Mouse (Mus musculus): ENCODE data around the gene Jazf1. TPM values are rescaled to one million over a fixed set of nuclear protein-coding genes. Genes with fewer than 3 reads are reported as not detected.

The Jazf1 gene
- polyA plus RNA-seq, 1 experiment from 2014 or later: 56.4 TPM

DNA sequence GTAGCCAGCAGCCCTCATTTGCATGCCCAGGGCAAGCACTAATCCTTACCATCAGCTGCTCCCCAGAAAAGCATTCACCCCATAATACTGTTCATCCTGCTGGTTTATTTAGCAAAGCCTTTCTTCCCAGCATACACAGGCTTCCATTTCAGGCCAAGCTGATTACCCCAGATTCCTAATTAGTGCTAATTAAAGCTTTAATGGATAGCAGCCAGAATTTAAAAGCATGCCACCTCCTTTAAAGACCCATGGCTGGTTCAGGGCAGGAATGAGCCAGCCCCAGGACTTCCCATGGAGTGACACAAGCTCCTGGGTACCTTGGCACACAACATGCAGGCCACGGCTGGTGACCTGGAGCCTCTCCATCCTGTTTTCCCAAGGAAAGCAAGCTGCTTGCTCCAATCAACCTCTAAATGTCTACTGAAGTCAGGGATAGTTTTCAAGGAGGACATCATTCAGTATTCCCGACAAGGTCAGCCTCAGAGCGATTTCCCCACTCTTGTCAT is 243.4 kb downstream of the Jazf1 start:
- WGBS: 72% methylated on average over 3 of the region's 3 CpGs
- Histone ChIP-seq H3K27me3 (replicated peaks; ENCODE audit: control insufficient read depth, insufficient read depth, low read length) (no peaks in the 10 kb centered on the region), H3K4me2 (ENCODE audit: low read length) (no peak overlapping the region), H3K9me3 (ENCODE audit: control insufficient read depth, low read length) (no peaks in the 10 kb centered on the region), H3K9ac (ENCODE audit: low read depth, low read length) (no peak overlapping the region), H3K36me3 (ENCODE audit: control insufficient read depth, insufficient read depth, low read length) (no peaks in the 10 kb centered on the region), H3K4me3 (ENCODE audit: low read length) (no peak overlapping the region), H3K4me1 (ENCODE audit: control insufficient read depth, insufficient read depth, low read depth, low read length) (peaks cover 5% of the 10 kb centered on the region), H3K27ac (ENCODE audit: low read depth, low read length) (peak overlapping the region; percentile 5; the same call in 1 of the 2 replicates)
- peak; percentile 84 for ATAC-seq

GRCm38 (mm10) chr6:52823064-52823463 is 245.4 kb downstream of the Jazf1 start:
- no peak overlapping the region for H3K4me2 ChIP-seq (ENCODE audit: low read length)
- H3K9ac ChIP-seq (ENCODE audit: low read depth, low read length): no peak overlapping the region
- no peak for ATAC-seq
- no peak overlapping the region for H3K4me3 ChIP-seq (ENCODE audit: low read length)
- no peaks in the 10 kb centered on the region for H3K36me3 ChIP-seq (ENCODE audit: control insufficient read depth, insufficient read depth, low read length)
- peaks cover 5% of the 10 kb centered on the region for H3K4me1 ChIP-seq (ENCODE audit: control insufficient read depth, insufficient read depth, low read depth, low read length)
- no peak overlapping the region for H3K27ac ChIP-seq (ENCODE audit: low read depth, low read length)
- no peaks in the 10 kb centered on the region for H3K9me3 ChIP-seq (ENCODE audit: control insufficient read depth, low read length)
- WGBS: 50% methylated on average over 7 of the region's 7 CpGs
- no peaks in the 10 kb centered on the region for H3K27me3 ChIP-seq (replicated peaks; ENCODE audit: control insufficient read depth, insufficient read depth, low read length)

GRCm38 (mm10) chr6:52822625-52823024 is 245.8 kb downstream of the Jazf1 start:
- 87% methylated on average over 2 of the region's 2 CpGs for WGBS
- H3K9ac ChIP-seq (ENCODE audit: low read depth, low read length): no peak overlapping the region
- H3K4me3 ChIP-seq (ENCODE audit: low read length): no peak overlapping the region

GRCm38 (mm10) chr6:52819353-52819752 is 249.1 kb downstream of the Jazf1 start:
- no peaks in the 10 kb centered on the region for H3K27me3 ChIP-seq (replicated peaks; ENCODE audit: control insufficient read depth, insufficient read depth, low read length)
- WGBS: 78% methylated on average over 8 of the region's 8 CpGs
- no peak overlapping the region for H3K27ac ChIP-seq (ENCODE audit: low read depth, low read length)
- H3K9ac ChIP-seq (ENCODE audit: low read depth, low read length): no peak overlapping the region
- H3K4me3 ChIP-seq (ENCODE audit: low read length): no peak overlapping the region
- H3K4me1 ChIP-seq (ENCODE audit: control insufficient read depth, insufficient read depth, low read depth, low read length): no peaks in the 10 kb centered on the region
- no peaks in the 10 kb centered on the region for H3K36me3 ChIP-seq (ENCODE audit: control insufficient read depth, insufficient read depth, low read length)
- no peak overlapping the region for H3K4me2 ChIP-seq (ENCODE audit: low read length)
- no peak for ATAC-seq
- H3K9me3 ChIP-seq (ENCODE audit: control insufficient read depth, low read length): no peaks in the 10 kb centered on the region

More at GRCm38 (mm10) chr6:52822625-52823024, 245.8 kb downstream of the Jazf1 start:
- no peak overlapping the region for H3K27ac ChIP-seq (ENCODE audit: low read depth, low read length)
- H3K27me3 ChIP-seq (replicated peaks; ENCODE audit: control insufficient read depth, insufficient read depth, low read length): no peaks in the 10 kb centered on the region
- H3K4me2 ChIP-seq (ENCODE audit: low read length): no peak overlapping the region
- no peak for ATAC-seq
- H3K4me1 ChIP-seq (ENCODE audit: control insufficient read depth, insufficient read depth, low read depth, low read length): peaks cover 5% of the 10 kb centered on the region
- no peaks in the 10 kb centered on the region for H3K9me3 ChIP-seq (ENCODE audit: control insufficient read depth, low read length)
- no peaks in the 10 kb centered on the region for H3K36me3 ChIP-seq (ENCODE audit: control insufficient read depth, insufficient read depth, low read length)

- WGBS: 85% methylated on average over 4 of the region's 4 CpGs
- H3K27ac ChIP-seq (ENCODE audit: low read depth, low read length): no peak overlapping the region
- no peaks in the 10 kb centered on the region for H3K27me3 ChIP-seq (replicated peaks; ENCODE audit: control insufficient read depth, insufficient read depth, low read length)
- no peaks in the 10 kb centered on the region for H3K4me1 ChIP-seq (ENCODE audit: control insufficient read depth, insufficient read depth, low read depth, low read length)
- no peak for ATAC-seq
- no peaks in the 10 kb centered on the region for H3K9me3 ChIP-seq (ENCODE audit: control insufficient read depth, low read length)
- no peak overlapping the region for H3K4me2 ChIP-seq (ENCODE audit: low read length)
- H3K9ac ChIP-seq (ENCODE audit: low read depth, low read length): no peak overlapping the region
- no peaks in the 10 kb centered on the region for H3K36me3 ChIP-seq (ENCODE audit: control insufficient read depth, insufficient read depth, low read length)
- no peak overlapping the region for H3K4me3 ChIP-seq (ENCODE audit: low read length)
Measured at GRCm38 (mm10) chr6:52818041-52818440, 250.4 kb downstream of the Jazf1 start.

- Histone ChIP-seq H3K27me3 (replicated peaks; ENCODE audit: control insufficient read depth, insufficient read depth, low read length) (no peaks in the 10 kb centered on the region), H3K9ac (ENCODE audit: low read depth, low read length) (no peak overlapping the region), H3K9me3 (ENCODE audit: control insufficient read depth, low read length) (no peaks in the 10 kb centered on the region), H3K4me3 (ENCODE audit: low read length) (no peak overlapping the region), H3K36me3 (ENCODE audit: control insufficient read depth, insufficient read depth, low read length) (no peaks in the 10 kb centered on the region), H3K4me2 (ENCODE audit: low read length) (no peak overlapping the region), H3K4me1 (ENCODE audit: control insufficient read depth, insufficient read depth, low read depth, low read length) (no peaks in the 10 kb centered on the region), H3K27ac (ENCODE audit: low read depth, low read length) (no peak overlapping the region)
- 77% methylated on average over 10 of the region's 10 CpGs for WGBS
- ATAC-seq: no peak
Measured at GRCm38 (mm10) chr6:52817203-52817874, 251.1 kb downstream of the Jazf1 start.

- 95% methylated on average over 3 of the region's 3 CpGs for WGBS
Measured at GRCm38 (mm10) chr6:52805237-52805856, 263.1 kb downstream of the Jazf1 start.

GRCm38 (mm10) chr6:52802181-52802580 is 266.2 kb downstream of the Jazf1 start:
- H3K27ac ChIP-seq (ENCODE audit: low read depth, low read length): no peak overlapping the region
- whole genome bisulfite sequencing: 48% methylated on average over 9 of the region's 9 CpGs
- no peak overlapping the region for H3K9ac ChIP-seq (ENCODE audit: low read depth, low read length)
- no peak for ATAC-seq
- H3K4me3 ChIP-seq (ENCODE audit: low read length): no peak overlapping the region
- no peaks in the 10 kb centered on the region for H3K36me3 ChIP-seq (ENCODE audit: control insufficient read depth, insufficient read depth, low read length)
- no peaks in the 10 kb centered on the region for H3K9me3 ChIP-seq (ENCODE audit: control insufficient read depth, low read length)
- H3K4me2 ChIP-seq (ENCODE audit: low read length): no peak overlapping the region
- H3K27me3 ChIP-seq (replicated peaks; ENCODE audit: control insufficient read depth, insufficient read depth, low read length): no peaks in the 10 kb centered on the region
- no peaks in the 10 kb centered on the region; the same call in none of the 2 replicates for H3K4me1 ChIP-seq (ENCODE audit: control insufficient read depth, insufficient read depth, low read depth, low read length)

More at GRCm38 (mm10) chr6:52805237-52805856, 263.1 kb downstream of the Jazf1 start:
- H3K9ac ChIP-seq (ENCODE audit: low read depth, low read length): no peak overlapping the region
- no peaks in the 10 kb centered on the region for H3K9me3 ChIP-seq (ENCODE audit: control insufficient read depth, low read length)
- ATAC-seq: no peak
- no peak overlapping the region for H3K27ac ChIP-seq (ENCODE audit: low read depth, low read length)
- H3K4me1 ChIP-seq (ENCODE audit: control insufficient read depth, insufficient read depth, low read depth, low read length): no peaks in the 10 kb centered on the region
- H3K36me3 ChIP-seq (ENCODE audit: control insufficient read depth, insufficient read depth, low read length): no peaks in the 10 kb centered on the region
- no peaks in the 10 kb centered on the region for H3K27me3 ChIP-seq (replicated peaks; ENCODE audit: control insufficient read depth, insufficient read depth, low read length)
- H3K4me2 ChIP-seq (ENCODE audit: low read length): no peak overlapping the region
- H3K4me3 ChIP-seq (ENCODE audit: low read length): no peak overlapping the region

- Histone ChIP-seq H3K4me1 (ENCODE audit: control insufficient read depth, insufficient read depth, low read depth, low read length) (peaks cover 16% of the 10 kb centered on the region), H3K4me3 (ENCODE audit: low read length) (no peak overlapping the region), H3K9ac (ENCODE audit: low read depth, low read length) (no peak overlapping the region), H3K36me3 (ENCODE audit: control insufficient read depth, insufficient read depth, low read length) (no peaks in the 10 kb centered on the region), H3K27me3 (replicated peaks; ENCODE audit: control insufficient read depth, insufficient read depth, low read length) (no peaks in the 10 kb centered on the region), H3K4me2 (ENCODE audit: low read length) (no peak overlapping the region), H3K9me3 (ENCODE audit: control insufficient read depth, low read length) (no peaks in the 10 kb centered on the region), H3K27ac (ENCODE audit: low read depth, low read length) (no peak overlapping the region)
- no peak for ATAC-seq
- 52% methylated on average over 6 of the region's 6 CpGs for WGBS
Measured at GRCm38 (mm10) chr6:52797252-52797800, 271.1 kb downstream of the Jazf1 start.

All from hindbrain, embryonic 16.5 days (tissue).